Mouse (Mus musculus): ENCODE measurements at regions not wholly inside any gene's neighbourhood (a gene's known extent, or its start where the extent isn't known, plus 50 kb on each side); places are given as distances from the start of the nearest gene placed in this dataset.

GRCm38 (mm10) chr13:11455113-11455512, 651.6 kb downstream of the Ryr2 start:
- TF ChIP-seq POLR2A (IDR thresholded peaks at IDR 0.05; ENCODE audit: insufficient read depth, low read depth, low read length) (no peak), CTCF (IDR thresholded peaks at IDR 0.05) (no peak)
